Mouse (Mus musculus) CH12.LX (cell line): ENCODE data around the gene Stn1. TPM values are rescaled to one million over a fixed set of nuclear protein-coding genes. Genes with fewer than 3 reads are reported as not detected.

Source experiments
- DNase-seq: peaks from one replicate; pipeline ENCODE4 v3.0.0-alpha.2; 2013; ENCODE audit errors: extremely low read depth
- H3K27ac ChIP-seq: 2 replicates; pipeline ENCODE4 v1.5.1; 2012; ENCODE audit warnings: low read depth, mild to moderate bottlenecking, control low read depth, moderate library complexity; ENCODE audit not compliant: insufficient read depth
- H3K27me3 ChIP-seq: replicated peaks from 2 replicates; pipeline ENCODE3; 2012; ENCODE audit warnings: inconsistent platforms
- H3K36me3 ChIP-seq, 2 experiments: replicated peaks in 1 of 2; 2 replicates each; pipeline versions ENCODE3 to v1.6.1; 2012; ENCODE audit warnings: inconsistent platforms in 1 of 2, low read length in 1 of 2, mild to moderate bottlenecking in 1 of 2, mixed read lengths in 1 of 2, moderate library complexity in 1 of 2; ENCODE audit not compliant: control insufficient read depth in 1 of 2, insufficient read depth in 1 of 2
- H3K4me1 ChIP-seq, 2 experiments: 2 replicates each; pipeline ENCODE4 v1.6.1; 2012; ENCODE audit warnings: inconsistent platforms in 1 of 2, moderate library complexity in 1 of 2; ENCODE audit not compliant: insufficient read depth in 2 of 2, control insufficient read depth in 1 of 2
- H3K4me2 ChIP-seq: 2 replicates; pipeline ENCODE4 v1.6.1; 2012; ENCODE audit warnings: low read depth, mild to moderate bottlenecking, control low read depth; ENCODE audit not compliant: poor library complexity, insufficient read depth, severe bottlenecking
- H3K4me3 ChIP-seq, 3 experiments: fragments of 150-350 bp in 1 of 3; sonication (generic) in 1 of 3; replicated peaks in 1 of 3; 2 replicates each; pipeline versions ENCODE3 to v1.5.1; 2011 to 2012; ENCODE audit warnings: low read depth in 2 of 3, low read length in 2 of 3, mild to moderate bottlenecking in 2 of 3, moderate library complexity in 2 of 3, control low read depth in 1 of 3, improper control_type of control experiment in 1 of 3, inconsistent platforms in 1 of 3, mixed read lengths in 1 of 3; ENCODE audit not compliant: poor library complexity in 1 of 3
- H3K79me2 ChIP-seq: replicated peaks from 2 replicates; pipeline ENCODE4 v1.6.1; 2012; ENCODE audit warnings: mild to moderate bottlenecking, moderate library complexity; ENCODE audit not compliant: control insufficient read depth, poor library complexity, insufficient read depth, severe bottlenecking; ENCODE audit errors: extremely low read depth
- H3K9ac ChIP-seq: 2 replicates; pipeline ENCODE4 v1.6.1; 2012; ENCODE audit warnings: low read depth, mild to moderate bottlenecking, control low read depth, moderate library complexity; ENCODE audit not compliant: insufficient read depth
- H3K9me3 ChIP-seq: replicated peaks from 2 replicates; pipeline ENCODE3; 2012; ENCODE audit warnings: low read length, inconsistent platforms, mixed read lengths
- BHLHE40 ChIP-seq: IDR thresholded peaks from 2 replicates; pipeline ENCODE4 v1.6.1; 2011; ENCODE audit warnings: mild to moderate bottlenecking, low read depth, low read length, improper control_type of control experiment
- CHD1 ChIP-seq: IDR thresholded peaks from 2 replicates; pipeline ENCODE4 v1.6.1; 2012; ENCODE audit warnings: low read depth, low read length, improper control_type of control experiment, inconsistent platforms
- E2F4 ChIP-seq: IDR thresholded peaks from 2 replicates; pipeline ENCODE4 v1.6.1; 2011; ENCODE audit warnings: low read depth, low read length, improper control_type of control experiment; ENCODE audit not compliant: insufficient replicate concordance
- ELF1 ChIP-seq: IDR thresholded peaks from 2 replicates; pipeline ENCODE4 v1.6.1; 2014; ENCODE audit warnings: low read depth, mild to moderate bottlenecking, inconsistent platforms, low read length, improper control_type of control experiment
- EP300 ChIP-seq: IDR thresholded peaks from 2 replicates; pipeline ENCODE4 v1.6.1; 2011; ENCODE audit warnings: low read length, improper control_type of control experiment
- ETS1 ChIP-seq: conservative IDR thresholded peaks from 2 replicates; pipeline ENCODE4 v1.6.1; 2012; ENCODE audit warnings: low read depth, mild to moderate bottlenecking, inconsistent platforms, low read length, improper control_type of control experiment, moderate library complexity
- MAX ChIP-seq: IDR thresholded peaks from 2 replicates; pipeline ENCODE4 v1.6.1; 2011; ENCODE audit warnings: low read length, improper control_type of control experiment
- MAZ ChIP-seq: IDR thresholded peaks from 2 replicates; pipeline ENCODE4 v1.6.1; 2012; ENCODE audit warnings: low read depth, mild to moderate bottlenecking, inconsistent platforms, low read length, improper control_type of control experiment, moderate library complexity
- MXI1 ChIP-seq: IDR thresholded peaks from 2 replicates; pipeline ENCODE4 v1.6.1; 2011; ENCODE audit warnings: mild to moderate bottlenecking, low read depth, low read length, improper control_type of control experiment
- MYC ChIP-seq: IDR thresholded peaks from 2 replicates; pipeline ENCODE4 v1.6.1; 2011; ENCODE audit warnings: low read depth, mild to moderate bottlenecking, improper control_type of control experiment, low read length
- POLR2AphosphoS2 ChIP-seq: IDR thresholded peaks from 2 replicates; pipeline ENCODE4 v1.6.1; 2011; ENCODE audit warnings: low read depth, low read length, improper control_type of control experiment
- SIN3A ChIP-seq: IDR thresholded peaks from 2 replicates; pipeline ENCODE4 v1.6.1; 2012; ENCODE audit warnings: low read length, improper control_type of control experiment, inconsistent platforms
- UBTF ChIP-seq: IDR thresholded peaks from 2 replicates; pipeline ENCODE4 v1.6.1; 2012; ENCODE audit warnings: low read depth, mild to moderate bottlenecking, inconsistent platforms, low read length, improper control_type of control experiment, moderate library complexity
- USF1 ChIP-seq: IDR thresholded peaks from 2 replicates; pipeline ENCODE4 v1.6.1; 2014; ENCODE audit warnings: low read depth, mild to moderate bottlenecking, inconsistent platforms, low read length, improper control_type of control experiment
- USF2 ChIP-seq: conservative IDR thresholded peaks from 2 replicates; pipeline ENCODE4 v1.6.1; 2011; ENCODE audit warnings: low read depth, low read length, improper control_type of control experiment
- ZC3H11A ChIP-seq: IDR thresholded peaks from 2 replicates; pipeline ENCODE4 v1.6.1; 2012; ENCODE audit warnings: low read depth, mild to moderate bottlenecking, inconsistent platforms, low read length, improper control_type of control experiment
- dilution Hi-C: fragments of 300-500 bp; cut with MboI; formaldehyde crosslinking; loops from 2 replicates; pipeline ENCODE4 v1.14.3; 2020; ENCODE audit warnings: low sequenced_read_pairs; ENCODE audit not compliant: extremely low pct_unique_long_range_greater_than_20kb, extremely low pct_ligation_motif_present
- in situ Hi-C: fragments of 300-500 bp; cut with MboI; formaldehyde crosslinking; loops from 3 replicates; pipeline ENCODE4 v1.14.3; 2019; ENCODE audit warnings: low sequenced_read_pairs, low pct_ligation_motif_present, low pct_unique_long_range_greater_than_20kb, mixed read lengths
- polyA plus RNA-seq: library from polyadenylated mRNA; unstranded; fragments of >175 nt; gene quantifications from 2 replicates; pipeline ENCODE4 v1.2.1, GENCODE M21; 2012; ENCODE audit warnings: low read depth; ENCODE audit not compliant: insufficient read length
- total RNA-seq, 2 experiments: library from RNA; depleted of rRNA; stranded (reverse); fragments of 300-350 nt in 1 of 2; fragments of >200 nt in 1 of 2; gene quantifications; 2 replicates each; pipeline ENCODE4 v1.2.3; 2012 to 2014

Stn1 gene
- total and polyA plus RNA-seq, 3 experiments: 18.3 to 35.7 (median 25.3) TPM

- H3K9ac ChIP-seq: no peak overlapping the region
- in situ Hi-C loops: no loop called here
- H3K36me3 ChIP-seq: peaks cover 0 to 30% of the 10 kb centered on the region in 2 experiments
- TF ChIP-seq UBTF (no peak), MAZ (no peak), USF1 (no peak), USF2 (no peak), MAX (no peak), BHLHE40 (no peak), SIN3A (no peak), E2F4 (no peak)
- H3K27ac ChIP-seq: no peak overlapping the region
- H3K27me3 ChIP-seq: no peaks in the 10 kb centered on the region
- H3K9me3 ChIP-seq: peaks cover 6% of the 10 kb centered on the region
- DNase-seq: no peak
- H3K4me3 ChIP-seq: no peak overlapping the region
- no peaks in the 10 kb centered on the region for H3K79me2 ChIP-seq
- no peak overlapping the region for H3K4me2 ChIP-seq
- H3K4me1 ChIP-seq: peaks cover 15 to 63% of the 10 kb centered on the region in 2 experiments
- dilution Hi-C loops: no loop called here
Measured at GRCm38 (mm10) chr19:47458504-47459161, 78.7 kb downstream of the Stn1 start.

DNA sequence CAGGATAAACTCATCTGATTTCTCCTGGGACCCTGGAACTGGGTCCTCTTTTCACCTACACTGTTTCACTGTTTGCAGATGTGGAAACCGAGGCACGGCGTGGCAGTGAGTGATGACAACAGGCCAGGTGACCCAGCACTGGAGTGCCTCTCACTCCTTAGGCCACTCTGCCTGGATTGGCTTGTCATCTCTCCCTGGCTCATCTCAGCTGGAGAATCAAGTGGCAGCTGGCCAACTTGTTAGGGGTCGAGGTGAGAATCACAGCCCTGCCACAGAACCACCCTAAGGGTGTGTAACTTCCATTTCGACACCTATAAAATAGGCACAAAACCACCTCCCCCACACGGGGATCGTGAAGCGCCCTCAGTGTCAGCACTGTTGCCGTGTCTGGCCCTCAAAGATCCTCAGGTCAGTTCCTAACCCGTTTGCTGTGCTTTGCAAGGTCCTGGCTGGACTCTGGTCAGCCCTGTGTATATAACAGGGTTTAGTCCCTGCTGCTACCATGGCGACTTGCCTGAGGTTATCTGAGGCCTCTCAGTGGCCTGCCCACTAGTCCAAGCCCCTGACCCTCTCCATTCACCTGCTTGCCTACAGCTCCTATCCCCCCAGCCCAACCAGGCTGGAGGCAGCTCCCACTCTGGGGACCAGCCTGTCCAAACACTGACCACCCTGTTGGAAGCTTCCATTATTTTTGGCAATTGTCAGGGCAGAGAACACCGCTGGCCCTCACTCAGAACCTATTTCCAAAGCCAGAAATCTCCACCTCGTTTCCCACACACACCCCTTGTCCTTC is 79.4 kb downstream of the Stn1 start:
- H3K27me3 ChIP-seq: no peaks in the 10 kb centered on the region
- H3K9ac ChIP-seq: no peak overlapping the region

More for the DNA sequence above, 79.4 kb downstream of the Stn1 start:
- no peak overlapping the region for H3K4me2 ChIP-seq
- peaks cover 0 to 30% of the 10 kb centered on the region in 2 experiments for H3K36me3 ChIP-seq
- H3K27ac ChIP-seq: no peak overlapping the region
- H3K9me3 ChIP-seq: peaks cover 6% of the 10 kb centered on the region
- no peak for TF ChIP-seq CHD1
- no peak for TF ChIP-seq POLR2AphosphoS2
- TF ChIP-seq MAZ: no peak
- TF ChIP-seq ZC3H11A: no peak
- no peak for TF ChIP-seq EP300
- no peak for TF ChIP-seq MYC
- no peak for TF ChIP-seq ELF1
- TF ChIP-seq ETS1: no peak
- TF ChIP-seq MXI1: no peak
- TF ChIP-seq MAX: no peak
- TF ChIP-seq, all 38 proteins: peak for 0
- dilution Hi-C loops: no loop called here
- H3K79me2 ChIP-seq: no peaks in the 10 kb centered on the region
- in situ Hi-C loops: no loop called here
- peaks cover 15 to 64% of the 10 kb centered on the region in 2 experiments for H3K4me1 ChIP-seq
- DNase-seq: no peak
- no peak overlapping the region for H3K4me3 ChIP-seq
